Mouse (Mus musculus): ENCODE measurements at regions not wholly inside any gene's neighbourhood (a gene's known extent, or its start where the extent isn't known, plus 50 kb on each side); places are given as distances from the start of the nearest gene placed in this dataset.

- H3K27me3 ChIP-seq (ENCODE audit: control insufficient read depth, insufficient read depth, low read length) = no peaks in the 10 kb centered on the region
- no peaks in the 10 kb centered on the region for H3K4me1 ChIP-seq (ENCODE audit: control insufficient read depth, insufficient read depth, low read length)
- no peaks in the 10 kb centered on the region for H3K36me3 ChIP-seq (ENCODE audit: control insufficient read depth, insufficient read depth, low read length)
- TF ChIP-seq POLR2A (IDR thresholded peaks at IDR 0.05; ENCODE audit: control insufficient read depth, low read depth, low read length) = no peak
- TF ChIP-seq CTCF (IDR thresholded peaks at IDR 0.05; ENCODE audit: control insufficient read depth, insufficient read depth, insufficient replicate concordance, low read depth, low read length) = no peak
- H3K4me3 ChIP-seq (ENCODE audit: control insufficient read depth, low read depth, low read length) = no peak overlapping the region
- H3K27ac ChIP-seq (ENCODE audit: control insufficient read depth, insufficient read depth, low read depth, low read length) = no peak overlapping the region
Measured at GRCm38 (mm10) chr6:93456383-93457033, 513.2 kb upstream of the Adamts9 start.

GRCm38 (mm10) chr6:93445568-93445967 lies 502.3 kb upstream of the Adamts9 start:
- TF ChIP-seq CTCF (IDR thresholded peaks at IDR 0.05; ENCODE audit: control insufficient read depth, insufficient read depth, insufficient replicate concordance, low read depth, low read length) = no peak
- TF ChIP-seq POLR2A (IDR thresholded peaks at IDR 0.05; ENCODE audit: control insufficient read depth, low read depth, low read length) = no peak
- Histone ChIP-seq H3K4me1 (ENCODE audit: control insufficient read depth, insufficient read depth, low read length) (peaks cover 3% of the 10 kb centered on the region), H3K36me3 (ENCODE audit: control insufficient read depth, insufficient read depth, low read length) (no peaks in the 10 kb centered on the region), H3K27ac (ENCODE audit: control insufficient read depth, insufficient read depth, low read depth, low read length) (no peak overlapping the region), H3K4me3 (ENCODE audit: control insufficient read depth, low read depth, low read length) (no peak overlapping the region; the same call in 1 of the 2 replicates), H3K27me3 (ENCODE audit: control insufficient read depth, insufficient read depth, low read length) (no peaks in the 10 kb centered on the region)

GRCm38 (mm10) chr6:93445124-93445523 lies 501.8 kb upstream of the Adamts9 start:
- Histone ChIP-seq H3K4me1 (ENCODE audit: control insufficient read depth, insufficient read depth, low read length) (peaks cover 3% of the 10 kb centered on the region), H3K27me3 (ENCODE audit: control insufficient read depth, insufficient read depth, low read length) (no peaks in the 10 kb centered on the region), H3K4me3 (ENCODE audit: control insufficient read depth, low read depth, low read length) (no peak overlapping the region), H3K27ac (ENCODE audit: control insufficient read depth, insufficient read depth, low read depth, low read length) (0 out of 2 replicates have a peak overlapping the region, but pooled peaks have one; percentile 16), H3K36me3 (ENCODE audit: control insufficient read depth, insufficient read depth, low read length) (no peaks in the 10 kb centered on the region)
- no peak for TF ChIP-seq CTCF (IDR thresholded peaks at IDR 0.05; ENCODE audit: control insufficient read depth, insufficient read depth, insufficient replicate concordance, low read depth, low read length)
- TF ChIP-seq POLR2A (IDR thresholded peaks at IDR 0.05; ENCODE audit: control insufficient read depth, low read depth, low read length) = no peak

GRCm38 (mm10) chr6:93443766-93444557 lies 500.7 kb upstream of the Adamts9 start:
- Histone ChIP-seq H3K27ac (ENCODE audit: control insufficient read depth, insufficient read depth, low read depth, low read length) (no peak overlapping the region), H3K27me3 (ENCODE audit: control insufficient read depth, insufficient read depth, low read length) (no peaks in the 10 kb centered on the region), H3K36me3 (ENCODE audit: control insufficient read depth, insufficient read depth, low read length) (no peaks in the 10 kb centered on the region), H3K4me3 (ENCODE audit: control insufficient read depth, low read depth, low read length) (no peak overlapping the region), H3K4me1 (ENCODE audit: control insufficient read depth, insufficient read depth, low read length) (peaks cover 3% of the 10 kb centered on the region)
- no peak for TF ChIP-seq CTCF (IDR thresholded peaks at IDR 0.05; ENCODE audit: control insufficient read depth, insufficient read depth, insufficient replicate concordance, low read depth, low read length)
- no peak for TF ChIP-seq POLR2A (IDR thresholded peaks at IDR 0.05; ENCODE audit: control insufficient read depth, low read depth, low read length)

- no peaks in the 10 kb centered on the region for H3K27me3 ChIP-seq (ENCODE audit: control insufficient read depth, insufficient read depth, low read length)
- no peak for TF ChIP-seq POLR2A (IDR thresholded peaks at IDR 0.05; ENCODE audit: control insufficient read depth, low read depth, low read length)
- no peak for TF ChIP-seq CTCF (IDR thresholded peaks at IDR 0.05; ENCODE audit: control insufficient read depth, insufficient read depth, insufficient replicate concordance, low read depth, low read length)
Measured at GRCm38 (mm10) chr6:93433446-93433845, 490.2 kb upstream of the Adamts9 start.

GRCm38 (mm10) chr6:93426141-93426540 lies 482.8 kb upstream of the Adamts9 start:
- H3K27me3 ChIP-seq (ENCODE audit: control insufficient read depth, insufficient read depth, low read length) = no peaks in the 10 kb centered on the region
- H3K36me3 ChIP-seq (ENCODE audit: control insufficient read depth, insufficient read depth, low read length) = no peaks in the 10 kb centered on the region
- H3K27ac ChIP-seq (ENCODE audit: control insufficient read depth, insufficient read depth, low read depth, low read length) = no peak overlapping the region
- H3K4me3 ChIP-seq (ENCODE audit: control insufficient read depth, low read depth, low read length) = no peak overlapping the region
- no peaks in the 10 kb centered on the region for H3K4me1 ChIP-seq (ENCODE audit: control insufficient read depth, insufficient read depth, low read length)
- no peak for TF ChIP-seq POLR2A (IDR thresholded peaks at IDR 0.05; ENCODE audit: control insufficient read depth, low read depth, low read length)
- TF ChIP-seq CTCF (IDR thresholded peaks at IDR 0.05; ENCODE audit: control insufficient read depth, insufficient read depth, insufficient replicate concordance, low read depth, low read length) = no peak

More at GRCm38 (mm10) chr6:93433446-93433845, 490.2 kb upstream of the Adamts9 start:
- Histone ChIP-seq H3K4me3 (ENCODE audit: control insufficient read depth, low read depth, low read length) (no peak overlapping the region), H3K27ac (ENCODE audit: control insufficient read depth, insufficient read depth, low read depth, low read length) (no peak overlapping the region), H3K36me3 (ENCODE audit: control insufficient read depth, insufficient read depth, low read length) (no peaks in the 10 kb centered on the region), H3K4me1 (ENCODE audit: control insufficient read depth, insufficient read depth, low read length) (no peaks in the 10 kb centered on the region)

- no peak overlapping the region for H3K4me3 ChIP-seq (ENCODE audit: control insufficient read depth, low read depth, low read length)
- H3K27me3 ChIP-seq (ENCODE audit: control insufficient read depth, insufficient read depth, low read length) = no peaks in the 10 kb centered on the region
- TF ChIP-seq POLR2A (IDR thresholded peaks at IDR 0.05; ENCODE audit: control insufficient read depth, low read depth, low read length) (no peak), CTCF (IDR thresholded peaks at IDR 0.05; ENCODE audit: control insufficient read depth, insufficient read depth, insufficient replicate concordance, low read depth, low read length) (no peak)
- no peaks in the 10 kb centered on the region for H3K36me3 ChIP-seq (ENCODE audit: control insufficient read depth, insufficient read depth, low read length)
- no peak overlapping the region for H3K27ac ChIP-seq (ENCODE audit: control insufficient read depth, insufficient read depth, low read depth, low read length)
- H3K4me1 ChIP-seq (ENCODE audit: control insufficient read depth, insufficient read depth, low read length) = no peaks in the 10 kb centered on the region
Measured at GRCm38 (mm10) chr6:93422906-93423305, 479.6 kb upstream of the Adamts9 start.

All from testis, adult 2 months (tissue).